Mouse (Mus musculus) cortical plate, adult 2 months (tissue): ENCODE measurements around the gene Olfr888. TPM values are rescaled to one million over a fixed set of nuclear protein-coding genes. Genes with fewer than 3 reads are reported as not detected.

Experiments
- H3K27ac ChIP-seq: fragments of 200-500 bp; 2 replicates; pipeline ENCODE4 v1.5.1; 2012; ENCODE audit warnings: low read length, control low read depth, inconsistent platforms; ENCODE audit not compliant: insufficient read depth
- H3K4me1 ChIP-seq: fragments of 200-500 bp; 2 replicates; pipeline ENCODE4 v1.6.1; 2011; ENCODE audit warnings: low read length; ENCODE audit not compliant: control insufficient read depth, insufficient read depth
- H3K4me3 ChIP-seq: fragments of 200-500 bp; 2 replicates; pipeline ENCODE4 v1.5.1; 2011; ENCODE audit warnings: mild to moderate bottlenecking, low read length, control low read depth; ENCODE audit not compliant: insufficient read depth
- CTCF ChIP-seq: fragments of 200-500 bp; IDR thresholded peaks from 2 replicates; pipeline ENCODE4 v1.5.1; 2011; ENCODE audit warnings: mild to moderate bottlenecking, control low read depth, low read length; ENCODE audit not compliant: insufficient read depth; ENCODE audit errors: extremely low read depth
- POLR2A ChIP-seq: fragments of 200-500 bp; IDR thresholded peaks from 2 replicates; pipeline ENCODE4 v1.6.1; 2011; ENCODE audit warnings: mild to moderate bottlenecking, low read length, control low read depth; ENCODE audit not compliant: insufficient read depth; ENCODE audit errors: extremely low read depth
- polyA plus RNA-seq: library from polyadenylated mRNA; depleted of rRNA; stranded (reverse); fragments of >200 nt; gene quantifications from 2 replicates; pipeline ENCODE4 v1.2.3, GENCODE M21; 2012; rRNA removed

Gene Olfr888
- not detected in 2 replicates for polyA plus RNA-seq

- Histone ChIP-seq H3K4me3 (no peak within 1 kb of the TSS), H3K4me1 (no peaks in the 10 kb centered on the region), H3K27ac (no peak within 1 kb of the TSS)
- TF ChIP-seq CTCF = no peak
- no peak for TF ChIP-seq POLR2A
Observed at GRCm38 (mm10) chr9:38107828-38108227, at the start of gene Olfr888. Olfr888 (plus strand) TSS chr9:38108128.

DNA sequence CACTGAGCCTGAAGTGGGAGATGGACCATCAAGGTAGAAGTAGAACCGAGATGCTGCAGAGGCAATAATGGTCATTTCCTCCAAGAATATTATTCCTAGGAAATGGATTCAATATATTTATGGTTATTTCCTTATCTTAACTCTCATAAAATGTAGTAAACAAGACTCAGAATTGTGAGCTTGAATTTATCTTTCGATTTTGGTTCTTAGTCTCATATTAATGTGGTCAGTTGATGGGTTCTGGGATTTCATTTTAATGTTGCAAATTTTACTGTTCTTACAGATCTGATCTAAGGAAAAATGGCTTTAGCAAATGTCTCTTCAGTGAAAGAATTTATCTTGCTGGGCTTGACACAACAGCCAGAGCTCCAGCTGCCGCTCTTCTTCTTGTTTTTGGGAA is 46.9 kb upstream of the Olfr888 start, which contains the start of gene Olfr885:
Olfr885 (plus strand) TSS at position 301 of the 400 bp plus-strand sequence.
- Histone ChIP-seq H3K4me1 (no peaks in the 10 kb centered on the region), H3K4me3 (no peak within 1 kb of the TSS), H3K27ac (no peak within 1 kb of the TSS)
- TF ChIP-seq CTCF (no peak), POLR2A (no peak)

GRCm38 (mm10) chr9:38083772-38084171 is 24.2 kb upstream of the Olfr888 start, which contains the start of gene Olfr887:
Olfr887 (plus strand) TSS chr9:38084072.
- Histone ChIP-seq H3K4me3 (no peak within 1 kb of the TSS), H3K27ac (no peak within 1 kb of the TSS), H3K4me1 (no peaks in the 10 kb centered on the region)
- TF ChIP-seq POLR2A (no peak), CTCF (no peak)

DNA sequence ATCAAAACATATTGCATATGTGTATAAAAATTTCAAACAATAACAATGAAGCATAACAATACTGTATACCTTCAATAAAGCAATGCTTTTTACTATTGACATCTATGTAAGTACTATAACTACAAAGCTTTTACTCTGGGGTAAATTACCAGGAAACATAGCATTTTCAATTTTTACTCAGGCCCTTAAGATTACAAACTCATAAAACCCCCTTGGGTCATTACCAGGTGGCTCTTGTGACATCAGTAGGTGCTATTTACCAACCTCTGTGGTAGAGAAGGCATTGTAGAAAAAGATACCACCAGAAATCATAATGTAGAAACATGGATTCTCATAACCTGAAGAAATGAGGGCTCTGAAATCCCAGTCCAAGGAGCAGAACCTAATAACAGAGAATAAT is 7.0 kb downstream of the Olfr888 start, which contains the start of gene Olfr889:
Olfr889 (plus strand) TSS at position 301 of the 400 bp plus-strand sequence.
- no peak within 1 kb of the TSS for H3K27ac ChIP-seq
- no peaks in the 10 kb centered on the region for H3K4me1 ChIP-seq
- TF ChIP-seq POLR2A = no peak
- TF ChIP-seq CTCF = no peak
- H3K4me3 ChIP-seq = no peak within 1 kb of the TSS

- Histone ChIP-seq H3K4me1 (no peaks in the 10 kb centered on the region), H3K4me3 (no peak within 1 kb of the TSS), H3K27ac (no peak within 1 kb of the TSS)
- TF ChIP-seq POLR2A (no peak), CTCF (no peak)
Observed at GRCm38 (mm10) chr9:38142217-38142616, 34.3 kb downstream of the Olfr888 start, which contains the start of gene Olfr890. Olfr890 (plus strand) TSS chr9:38142517.

Other genes with a start within 250 kb of the Olfr888 start
- 0.02 TPM in 1 of 2 replicates, not detected in the other for gene Olfr145, start 211.4 kb upstream of the Olfr888 start, polyA plus RNA-seq
- gene Olfr878, start 190.3 kb upstream of the Olfr888 start, polyA plus RNA-seq = 0.23 and 0.26 TPM in 2 replicates
- gene Olfr881, start 116.3 kb upstream of the Olfr888 start, polyA plus RNA-seq = 0.08 TPM in 1 of 2 replicates, not detected in the other
- not detected in 2 replicates for gene Olfr883, start 82.3 kb upstream of the Olfr888 start, polyA plus RNA-seq
- gene Olfr884, start 61.6 kb upstream of the Olfr888 start, polyA plus RNA-seq = not detected in 2 replicates
- gene Olfr885, start 46.8 kb upstream of the Olfr888 start, polyA plus RNA-seq = not detected in 2 replicates
- not detected in 2 replicates for gene Olfr887, start 24.1 kb upstream of the Olfr888 start, polyA plus RNA-seq
- not detected in 2 replicates for gene Olfr889, start 7.1 kb downstream of the Olfr888 start, polyA plus RNA-seq
- not detected in 2 replicates for gene Olfr890, start 34.4 kb downstream of the Olfr888 start, polyA plus RNA-seq
- gene Olfr891, start 72.7 kb downstream of the Olfr888 start, polyA plus RNA-seq = not detected in 2 replicates
- not detected in 2 replicates for gene Olfr893, start 100.2 kb downstream of the Olfr888 start, polyA plus RNA-seq
- not detected in 2 replicates for gene Olfr894, start 109.9 kb downstream of the Olfr888 start, polyA plus RNA-seq
- gene Olfr143, start 144.6 kb downstream of the Olfr888 start, polyA plus RNA-seq = not detected in 2 replicates
- gene Olfr895, start 159.7 kb downstream of the Olfr888 start, polyA plus RNA-seq = not detected in 2 replicates
- not detected in 2 replicates for gene Olfr896-ps1, start 183.0 kb downstream of the Olfr888 start, polyA plus RNA-seq
- gene Olfr25, start 220.9 kb downstream of the Olfr888 start, polyA plus RNA-seq = not detected in 2 replicates
- not detected in 2 replicates for gene Olfr898, start 240.3 kb downstream of the Olfr888 start, polyA plus RNA-seq